Mouse (Mus musculus) left cerebral cortex, postnatal 10 days (tissue): ENCODE measurements at regions not wholly inside any gene's neighbourhood (a gene's known extent, or its start where the extent isn't known, plus 50 kb on each side); places are given as distances from the start of the nearest gene placed in this dataset.

Source experiments
- DNase-seq, 2 experiments: peaks; one replicate each; pipeline ENCODE4 v3.0.0; 2021 to 2022; ENCODE audit warnings: low spot score in 2 of 2, mixed read lengths in 1 of 2; ENCODE audit errors: extremely low spot score in 1 of 2
- intact Hi-C: fragments of 180-260 bp; cut with DNase I; formaldehyde crosslinking; loops from one replicate; pipeline ENCODE4 v1.15.1; 2025

DNA sequence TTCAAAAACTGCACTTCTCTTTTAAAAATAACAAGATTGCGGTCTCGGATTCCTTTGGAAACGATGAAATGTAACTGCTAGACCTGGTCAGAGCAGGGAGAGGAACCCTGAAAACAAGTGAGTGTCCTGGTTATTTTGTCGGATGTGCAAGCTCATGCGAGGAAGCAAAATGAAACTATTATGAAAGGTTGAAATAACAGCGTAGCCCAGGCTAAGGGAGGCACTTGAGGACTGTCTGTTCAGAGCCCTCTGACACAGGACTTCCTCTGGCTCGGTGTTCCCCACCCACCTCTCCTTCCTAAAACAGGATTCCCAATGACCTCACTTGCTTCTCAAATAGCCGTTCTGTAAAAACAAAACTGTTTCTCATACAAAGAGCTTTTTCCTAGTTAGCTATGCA is 51.3 kb upstream of the S1pr1 start:
- intact Hi-C loops = no loop called here

DNA sequence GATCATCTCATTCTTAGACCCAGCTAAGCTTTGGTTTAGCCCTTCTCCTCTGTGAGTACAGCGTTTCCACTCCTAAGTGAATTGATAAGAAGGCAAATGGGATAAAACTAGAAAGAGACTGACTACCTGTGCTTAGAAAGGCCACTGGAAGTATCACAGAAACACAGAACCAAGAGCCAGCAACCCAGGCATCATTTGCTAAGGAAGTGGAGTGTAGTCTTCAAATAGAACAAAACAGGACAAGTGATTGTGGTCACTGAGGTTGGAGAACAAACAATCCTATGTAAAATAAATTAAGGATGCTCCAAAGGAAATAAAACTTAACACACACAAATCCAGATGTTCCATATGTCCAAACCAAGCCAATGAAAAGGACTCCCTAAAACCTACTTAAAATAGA is 53.4 kb upstream of the S1pr1 start:
- intact Hi-C loops = no loop called here
- DNase-seq = no peak

More for the DNA sequence above, 51.3 kb upstream of the S1pr1 start:
- DNase-seq = peak in 1 of 2 experiments; percentile 48

DNA sequence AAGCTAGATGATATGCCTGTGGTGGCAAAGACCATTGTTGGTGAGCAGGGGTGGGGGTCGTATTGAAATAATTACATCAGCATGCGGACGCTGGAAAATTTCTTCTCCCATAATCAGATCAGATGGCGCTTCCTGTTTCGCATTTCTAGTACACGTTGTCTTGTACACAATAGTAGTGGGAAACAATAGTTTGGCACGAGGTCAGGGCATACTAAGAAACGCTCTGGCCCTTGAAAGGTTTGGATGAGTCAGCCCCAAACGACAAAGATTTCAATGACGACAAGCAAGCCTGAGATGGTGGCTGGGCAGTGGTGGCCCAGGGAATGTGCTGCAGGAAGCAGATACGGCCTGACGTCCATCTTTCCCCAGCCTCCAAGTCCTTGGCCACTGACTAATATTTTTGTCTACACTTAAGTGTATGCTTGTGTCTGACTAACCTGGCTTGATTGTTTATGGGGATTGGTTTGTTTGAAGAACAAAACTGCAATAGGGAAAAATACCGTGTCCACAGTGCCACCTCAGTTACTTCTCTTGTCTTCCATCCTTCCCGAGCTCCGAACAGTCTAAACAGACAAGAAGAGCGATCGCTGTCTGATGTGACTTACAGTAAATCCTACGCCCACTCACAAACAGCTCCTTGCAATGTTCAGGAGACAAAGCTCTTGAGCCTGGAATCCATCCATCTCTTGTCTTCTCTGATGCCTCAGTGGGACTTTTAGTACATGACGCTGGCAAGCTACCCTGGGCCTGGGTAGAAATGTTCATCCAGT is 54.1 kb upstream of the S1pr1 start:
- intact Hi-C loops = no loop called here
- DNase-seq = peak in 1 of 2 experiments; percentile 66

DNA sequence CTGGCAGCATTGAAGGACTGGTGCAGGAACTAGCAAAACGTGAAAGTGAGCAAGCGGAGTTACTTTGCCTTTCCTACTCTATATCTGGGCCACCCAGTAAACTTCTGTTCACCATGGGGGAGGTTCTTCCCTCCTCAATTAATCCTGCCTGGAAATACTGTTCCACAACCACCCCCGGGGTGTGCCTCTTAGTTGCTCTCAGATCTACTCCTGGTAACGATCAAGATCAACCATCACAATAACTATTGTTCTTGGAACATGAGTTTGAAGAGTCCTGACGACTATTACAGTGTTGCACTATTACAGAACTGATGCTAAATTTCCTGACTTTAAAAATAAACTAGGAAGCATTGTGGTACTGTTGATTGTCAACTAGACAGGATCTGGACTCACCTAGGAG is 57.8 kb upstream of the S1pr1 start:
- intact Hi-C loops = no loop called here
- DNase-seq = no peak

DNA sequence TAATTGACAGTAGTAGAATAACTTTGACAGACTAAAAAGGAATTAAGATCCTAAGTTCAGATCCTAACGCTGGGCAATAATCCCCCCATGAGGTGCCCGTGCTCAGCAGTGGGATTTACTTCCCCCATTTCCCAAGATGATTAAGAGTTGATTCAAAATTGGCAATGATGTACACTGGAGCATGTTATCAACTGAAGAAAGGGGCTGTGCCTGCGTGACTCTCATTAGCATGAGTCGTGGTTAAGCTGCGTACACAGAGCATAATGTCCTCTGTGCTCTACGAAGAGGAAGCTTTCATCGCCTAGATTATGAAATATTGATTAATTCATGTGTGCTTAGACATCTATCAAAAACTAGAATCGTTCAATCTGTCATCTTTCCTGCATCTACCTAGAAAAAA is 59.4 kb upstream of the S1pr1 start:
- intact Hi-C loops = no loop called here
- DNase-seq = no peak

DNA sequence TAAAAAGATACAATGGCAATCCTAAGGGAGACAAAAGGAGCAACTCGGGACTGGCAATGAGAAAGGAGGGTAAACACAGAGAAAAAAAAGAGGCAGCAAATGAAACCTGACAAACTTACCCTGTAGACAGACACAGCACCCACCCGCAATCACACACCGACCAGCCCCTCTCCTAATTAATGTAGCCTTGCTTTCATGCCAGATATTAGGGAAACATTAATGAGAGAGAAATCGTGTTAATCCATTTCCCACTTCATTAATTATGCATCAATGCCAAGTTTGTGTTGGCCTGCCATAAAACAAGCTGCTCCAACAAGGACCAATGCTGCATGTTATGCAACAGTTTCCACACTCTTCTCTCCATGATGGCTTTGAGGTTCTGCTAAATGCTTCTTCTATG is 59.9 kb upstream of the S1pr1 start:
- intact Hi-C loops = no loop called here
- no peak for DNase-seq

DNA sequence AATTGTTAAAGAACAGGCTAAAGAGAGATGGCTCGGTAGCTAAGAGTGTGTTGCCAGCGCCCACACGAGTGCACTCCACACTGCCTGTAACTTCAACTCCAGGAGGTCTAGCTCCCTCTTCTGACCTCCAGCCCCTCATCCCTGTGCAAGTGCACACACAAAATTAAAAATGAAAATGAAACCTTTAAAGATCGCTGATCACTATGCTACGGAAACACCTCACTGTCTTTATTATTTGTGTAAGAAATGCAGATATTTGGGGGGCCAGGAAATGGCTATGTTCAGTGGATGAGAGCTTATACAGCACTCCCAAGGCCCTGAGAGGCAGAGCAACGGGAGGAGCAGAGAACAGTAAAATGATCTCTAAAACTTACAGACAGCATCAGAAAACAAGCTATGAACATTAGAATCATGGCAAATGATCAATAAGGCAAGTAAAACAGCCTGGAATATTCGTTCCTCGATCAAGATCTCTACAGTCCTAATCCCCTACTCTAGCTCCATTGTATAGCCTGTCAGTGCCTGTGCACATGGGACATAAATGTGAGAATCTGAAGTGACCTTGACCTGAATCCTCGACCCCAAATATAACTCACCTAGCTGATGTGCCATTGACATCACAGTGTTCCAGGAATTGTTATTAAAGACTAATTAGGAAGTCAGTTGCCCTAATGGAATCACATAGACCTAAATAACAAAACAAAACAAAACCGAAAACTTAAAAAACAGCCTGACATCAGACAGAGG is 64.4 kb upstream of the S1pr1 start:
- DNase-seq = no peak
- intact Hi-C loops = no loop called here

DNA sequence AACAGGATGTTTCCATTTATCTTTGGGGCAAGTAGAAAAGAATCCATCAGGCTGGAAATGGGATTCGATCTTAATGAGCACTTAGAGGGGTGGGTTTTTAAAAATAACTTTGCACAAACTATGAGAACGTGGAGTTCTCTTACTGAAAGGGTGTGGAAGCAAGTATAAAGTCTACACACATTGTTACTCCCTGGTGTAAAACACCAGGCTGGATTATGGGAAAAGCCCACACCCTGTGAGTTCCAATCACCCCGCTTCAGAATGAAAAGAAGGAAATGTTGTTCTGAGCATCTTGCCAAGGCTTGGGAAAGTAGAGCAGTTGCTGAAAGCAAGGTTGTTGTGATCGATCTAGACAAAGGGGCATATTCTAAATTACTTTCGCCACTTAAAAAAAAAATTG is 65.0 kb upstream of the S1pr1 start:
- intact Hi-C loops = no loop called here
- DNase-seq = no peak

DNA sequence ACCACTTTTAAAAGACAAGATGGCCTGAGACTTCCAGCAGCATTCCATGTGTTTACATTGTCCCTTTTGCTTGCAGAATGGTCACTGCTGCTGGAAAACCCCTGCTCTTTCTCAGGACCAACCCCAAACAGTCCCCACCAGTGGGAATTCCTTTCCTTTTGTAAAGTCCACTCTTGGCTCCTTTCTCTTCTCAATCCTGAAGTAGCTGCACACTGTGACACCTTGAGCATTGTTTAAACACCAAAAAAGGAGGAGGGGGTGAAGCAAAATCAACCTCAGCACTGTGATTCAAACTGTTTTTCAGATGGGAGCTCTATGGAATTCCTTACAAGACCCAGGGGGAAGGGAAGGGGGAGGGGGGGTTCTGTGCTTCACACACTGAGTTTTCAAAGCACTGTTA is 67.9 kb upstream of the S1pr1 start:
- DNase-seq = no peak
- intact Hi-C loops = no loop called here

DNA sequence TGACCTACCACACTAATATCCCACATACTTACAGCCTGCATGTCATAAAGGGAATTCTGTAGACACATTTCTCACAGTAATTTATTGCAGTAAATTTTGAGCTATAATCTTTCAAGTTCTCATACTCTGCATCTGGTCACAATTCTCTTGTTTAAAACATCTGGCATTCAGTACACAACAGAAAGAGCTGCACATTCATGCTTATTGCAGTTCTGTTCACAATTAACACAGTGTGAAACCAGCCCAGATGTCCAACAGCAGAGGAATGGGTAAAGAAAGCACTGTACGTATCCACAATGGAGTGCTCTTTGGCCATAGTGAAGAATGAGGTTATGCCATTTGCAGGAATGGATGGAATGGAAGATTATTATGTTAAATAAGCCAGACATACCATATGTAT is 72.5 kb upstream of the S1pr1 start:
- DNase-seq = no peak
- intact Hi-C loops = no loop called here

DNA sequence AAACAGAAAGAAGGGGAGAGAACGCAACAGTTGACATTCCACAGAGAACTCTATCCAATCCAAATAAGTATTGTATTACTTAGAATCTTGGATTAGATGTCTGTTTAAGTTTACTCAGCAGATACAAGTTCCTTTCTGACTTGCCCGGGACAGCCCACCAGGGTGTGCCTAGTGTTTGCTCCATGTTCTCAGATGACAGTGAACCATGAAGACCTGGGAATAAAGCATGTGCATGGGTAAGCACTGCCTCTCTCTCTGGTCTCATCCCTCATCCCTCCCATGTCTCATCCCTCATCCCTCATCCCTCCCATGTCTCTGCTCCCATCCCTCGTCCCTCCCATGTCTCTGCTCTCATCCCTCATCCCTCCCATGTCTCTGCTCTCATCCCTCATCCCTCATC is 73.7 kb upstream of the S1pr1 start:
- DNase-seq = no peak
- intact Hi-C loops = no loop called here

DNA sequence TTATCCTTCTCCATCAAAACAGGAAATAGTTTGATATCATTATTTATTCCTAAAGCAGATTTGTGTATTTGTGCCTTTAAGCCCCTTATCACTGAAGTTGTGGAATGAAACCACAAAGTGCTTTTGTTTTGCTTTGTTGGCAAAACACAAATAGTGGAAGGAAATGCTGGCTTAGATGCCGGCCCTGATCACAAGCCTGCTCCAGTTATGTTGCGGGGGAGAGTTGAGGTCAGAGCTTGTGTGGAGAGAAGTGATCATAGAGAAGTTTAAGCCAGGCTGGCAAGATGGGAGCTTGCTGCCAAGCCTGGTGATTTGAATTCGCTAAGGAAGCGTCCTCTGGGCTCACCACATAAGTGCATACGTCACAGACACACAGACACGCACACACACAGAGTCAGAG is 74.2 kb upstream of the S1pr1 start:
- intact Hi-C loops = no loop called here
- no peak for DNase-seq

DNA sequence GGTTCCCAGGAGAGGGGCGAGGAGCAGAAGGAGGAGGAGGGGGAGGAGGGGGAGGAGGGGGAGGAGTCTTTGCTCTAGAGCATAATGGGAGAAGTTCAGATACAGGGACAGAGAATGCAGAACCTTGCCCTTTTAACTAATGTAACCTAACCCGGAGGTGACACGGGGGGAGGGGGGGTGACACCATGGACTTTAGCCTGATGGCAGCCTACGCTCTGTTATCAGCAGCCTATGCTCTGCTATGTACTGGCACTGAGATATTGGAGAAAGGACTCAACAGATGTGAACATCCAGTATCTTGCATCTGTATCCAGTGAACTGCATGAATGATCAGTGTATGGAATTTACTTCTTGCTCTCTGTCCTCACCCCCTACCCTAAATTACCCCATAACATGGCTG is 77.7 kb upstream of the S1pr1 start:
- DNase-seq = no peak
- intact Hi-C loops = no loop called here

DNA sequence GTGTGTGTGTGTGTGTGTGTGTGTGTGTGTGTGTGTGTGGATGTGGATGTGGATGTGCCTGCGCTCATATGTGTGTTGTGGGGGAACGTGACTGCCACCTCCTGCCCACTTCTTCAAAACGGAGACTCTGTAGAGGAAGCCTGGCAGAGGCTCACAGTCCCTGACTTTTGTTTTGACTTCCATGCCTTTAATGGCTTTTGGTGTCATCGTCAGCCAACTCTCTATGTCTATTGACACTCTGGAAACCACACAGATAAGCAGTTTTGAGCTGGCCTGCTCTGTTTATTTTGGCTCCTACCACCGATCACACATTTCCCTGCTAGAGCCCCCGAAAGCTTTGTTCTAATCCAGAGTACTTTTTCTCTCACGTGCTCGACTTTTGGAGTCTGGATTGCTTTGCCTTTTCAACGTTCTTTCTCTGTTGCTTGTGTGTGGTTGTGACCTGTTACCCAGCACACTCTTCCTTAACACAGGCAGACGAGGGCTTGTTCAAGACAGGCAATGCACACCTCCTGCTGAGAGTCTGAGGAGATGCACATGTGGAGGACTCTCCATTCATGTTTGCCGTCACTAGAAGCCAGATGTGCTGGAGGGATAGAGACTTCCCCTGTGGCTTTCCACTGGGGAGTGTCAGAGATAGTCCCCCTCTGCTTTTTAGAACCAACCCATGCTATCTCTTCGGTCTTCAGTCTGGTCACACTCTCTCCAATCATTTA is 78.6 kb upstream of the S1pr1 start:
- peak in 1 of 2 experiments; percentile 61 for DNase-seq
- intact Hi-C loops = no loop called here

DNA sequence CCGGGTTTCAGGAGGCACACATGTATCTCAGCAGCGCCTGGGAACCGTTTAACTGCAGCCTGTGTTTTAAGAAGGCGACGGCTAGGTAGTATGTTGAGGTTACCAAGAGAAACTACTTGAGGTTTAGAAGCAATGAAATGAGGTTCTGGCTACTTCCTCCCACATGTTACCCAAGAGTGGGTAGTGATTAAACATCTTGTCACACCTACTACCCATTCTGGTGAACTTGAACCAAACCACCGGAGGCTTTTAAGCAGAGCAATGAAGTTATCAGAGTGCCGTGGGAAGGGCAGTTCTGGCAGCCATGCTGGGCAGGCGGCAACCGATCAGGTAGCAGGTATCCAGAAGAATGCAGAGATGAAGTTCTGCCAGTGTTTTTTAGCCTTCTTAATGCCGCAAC is 84.5 kb upstream of the S1pr1 start:
- no peak for DNase-seq
- intact Hi-C loops = no loop called here

DNA sequence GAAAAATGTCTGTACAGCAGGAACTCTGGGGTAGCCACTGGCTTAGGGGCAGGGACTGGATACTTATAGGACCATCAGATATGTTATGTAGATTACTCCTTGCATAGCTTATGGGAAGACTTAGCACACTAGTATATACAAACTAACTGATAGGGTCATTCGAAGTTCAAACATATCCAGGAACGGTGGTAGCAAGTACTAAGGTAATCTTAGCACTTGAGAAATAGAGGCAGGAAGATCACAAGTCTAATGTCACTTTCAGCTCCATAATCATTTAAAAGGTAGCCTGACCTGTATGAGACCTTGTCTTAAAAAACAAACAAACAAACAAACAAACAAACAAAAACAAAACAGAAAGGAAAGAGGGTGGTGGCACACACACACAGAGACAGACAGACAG is 85.1 kb upstream of the S1pr1 start:
- no peak for DNase-seq
- intact Hi-C loops = no loop called here

DNA sequence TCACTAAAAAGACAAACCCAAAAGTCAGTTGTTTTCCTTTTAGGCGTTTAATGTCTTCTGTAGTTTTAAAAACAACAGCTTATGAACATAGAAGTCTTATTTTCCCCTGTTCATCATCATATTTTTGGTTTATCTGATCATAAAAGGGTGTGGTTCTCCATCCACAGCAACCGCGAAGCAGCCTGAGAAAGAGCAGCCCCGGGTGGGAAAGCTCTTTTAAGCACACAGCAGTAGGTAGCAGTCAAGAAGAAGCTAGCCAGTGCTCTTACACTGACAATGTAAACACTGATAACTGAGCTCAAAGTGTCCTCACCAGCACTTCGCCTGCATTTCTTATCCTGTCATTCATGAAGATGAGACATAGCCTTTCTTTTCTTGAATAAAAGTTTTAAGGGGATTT is 86.0 kb upstream of the S1pr1 start:
- no peak for DNase-seq
- intact Hi-C loops = no loop called here

DNA sequence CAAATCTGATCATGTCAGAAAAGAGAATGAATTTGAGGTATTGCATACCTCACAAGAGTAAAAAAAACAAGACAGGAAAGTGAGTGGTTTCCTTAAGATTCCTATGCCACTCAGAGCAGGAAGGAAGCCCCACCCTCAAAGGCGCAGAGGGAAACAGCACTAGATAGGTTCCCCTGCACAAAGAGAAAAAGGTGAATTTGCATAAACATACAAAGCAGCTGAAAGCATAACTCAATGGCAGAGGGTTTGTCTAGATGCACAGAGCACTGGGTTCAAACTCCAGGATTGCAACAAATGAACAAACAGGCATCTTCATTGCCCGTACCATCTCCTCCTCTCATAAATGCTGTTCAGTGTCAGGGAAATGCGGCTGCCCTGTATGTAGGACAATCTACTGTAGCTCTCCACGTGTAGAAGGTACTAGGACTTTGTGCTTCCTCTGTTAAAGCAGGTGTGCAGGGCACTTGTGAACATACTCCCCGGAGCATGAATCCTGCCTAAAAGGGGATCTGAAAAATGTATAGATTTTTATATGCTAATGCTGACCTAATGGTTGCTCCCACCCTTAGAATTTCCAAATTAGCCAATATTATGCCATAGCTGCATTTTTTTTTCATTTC is 85.9 kb upstream of the Dph5 start:
- no peak for DNase-seq
- intact Hi-C loops = no loop called here

DNA sequence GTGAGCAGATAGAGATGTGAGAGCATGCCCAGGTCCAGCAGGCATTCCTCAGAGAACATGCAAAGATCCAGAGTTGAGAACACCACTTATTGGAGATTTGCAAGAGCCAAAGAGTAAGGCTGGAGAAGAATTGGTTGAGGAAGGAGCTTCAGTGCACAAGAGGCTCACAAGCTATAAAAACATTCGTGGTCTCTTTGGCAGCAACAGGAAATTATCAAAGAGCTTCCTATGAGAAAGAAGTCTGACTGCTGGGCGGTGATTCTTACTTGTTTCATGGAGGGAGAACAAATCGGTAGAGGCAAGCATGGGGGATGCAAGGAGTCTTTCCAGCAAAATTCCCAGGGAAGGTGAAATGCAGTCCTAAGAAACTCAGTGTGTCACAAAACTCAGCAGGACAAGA is 83.0 kb upstream of the Dph5 start:
- DNase-seq = no peak
- intact Hi-C loops = no loop called here

DNA sequence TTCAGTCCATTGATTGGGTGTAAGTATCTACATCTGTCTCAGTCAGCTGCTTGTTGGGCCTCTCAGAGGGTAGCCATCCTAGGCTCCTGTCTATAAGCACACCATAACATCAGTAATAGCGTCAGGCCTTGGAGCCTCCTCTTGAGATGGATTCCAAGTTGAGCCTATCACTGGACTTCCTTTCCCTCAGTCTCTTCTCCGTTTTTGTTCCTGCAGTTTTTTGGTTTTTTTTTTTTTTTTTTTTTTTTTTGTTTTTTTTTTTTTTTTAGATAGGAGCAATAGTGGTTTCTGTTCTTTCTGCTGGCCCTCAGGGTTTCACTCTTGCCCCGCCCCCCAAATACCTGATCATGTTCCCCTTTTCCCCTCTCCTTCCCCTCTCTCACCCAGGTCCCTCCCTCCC is 80.6 kb upstream of the Dph5 start:
- no peak for DNase-seq
- intact Hi-C loops = no loop called here
